Mouse (Mus musculus) erythroblast, embryonic 14.5 days (primary cell): ENCODE measurements at regions not wholly inside any gene's neighbourhood (a gene's known extent, or its start where the extent isn't known, plus 50 kb on each side); places are given as distances from the start of the nearest gene placed in this dataset.

Experiments
- GATA1 ChIP-seq: IDR thresholded peaks from 2 replicates; pipeline ENCODE4 v1.6.1; 2012; ENCODE audit warnings: low read length, inconsistent platforms, mixed read lengths
- TAL1 ChIP-seq: IDR thresholded peaks from 3 replicates; pipeline ENCODE4 v1.6.1; 2012; ENCODE audit warnings: low read length, inconsistent platforms, mixed read lengths

- TF ChIP-seq GATA1 (no peak), TAL1 (no peak)
Observed at GRCm38 (mm10) chr1:184126909-184127308, 92.8 kb upstream of the 1700056E22Rik start.
